Mouse (Mus musculus) heart, postnatal 14 days (tissue): ENCODE results near the gene Tasp1. TPM values are rescaled to one million over a fixed set of nuclear protein-coding genes. Genes with fewer than 3 reads are reported as not detected.

Experiments used
- DNase-seq, 2 experiments: peaks; one replicate each; pipeline ENCODE4 v3.0.0; 2021 to 2022
- intact Hi-C: fragments of 180-260 bp; cut with DNase I; formaldehyde crosslinking; loops from one replicate; pipeline ENCODE4 v1.15.1; 2025
- total RNA-seq, 2 experiments: library from RNA; stranded (reverse); gene quantifications; 2 replicates each; pipeline ENCODE4 v1.2.3; 2021

Gene Tasp1
- total RNA-seq, 2 experiments from 2014 or later, result 6.0 to 6.7 TPM

GRCm38 (mm10) chr2:139792345-139793120, 274.1 kb downstream of the Tasp1 start:
- peak; percentile 13 to 19 for DNase-seq
- intact Hi-C loops, result no loop called here

GRCm38 (mm10) chr2:139788658-139789057, 277.9 kb downstream of the Tasp1 start:
- intact Hi-C loops, result no loop called here
- DNase-seq, result no peak

GRCm38 (mm10) chr2:139784946-139785345, 281.7 kb downstream of the Tasp1 start:
- intact Hi-C loops, result no loop called here
- DNase-seq, result no peak

GRCm38 (mm10) chr2:139784465-139784864, 282.1 kb downstream of the Tasp1 start:
- no peak for DNase-seq
- intact Hi-C loops, result no loop called here

Other genes with a start within 250 kb of the Tasp1 start
- gene Gm17374, start 85.2 kb upstream of the Tasp1 start, total RNA-seq, result not detected
- 10 to 100 TPM; 12.3 to 12.6 TPM for gene Esf1, start 103.8 kb upstream of the Tasp1 start, total RNA-seq
- 10 to 100 TPM; 26.6 to 30.0 TPM for gene Ndufaf5, start 103.8 kb upstream of the Tasp1 start, total RNA-seq